Mouse (Mus musculus): Measurements from ENCODE around the gene Fam53b. TPM values are rescaled to one million over a fixed set of nuclear protein-coding genes. Genes with fewer than 3 reads are reported as not detected.

Gene Fam53b
- total and polyA plus RNA-seq, 3 experiments, result 15.6 to 30.9 (median 22.1) TPM

GRCm38 (mm10) chr7:132729093-132729831 is 84.4 kb downstream of the Fam53b start (continued):
- TF ChIP-seq SIN3A (IDR thresholded peaks at IDR 0.05; ENCODE audit: low read length), result peak; percentile 74
- TF ChIP-seq MAX (IDR thresholded peaks at IDR 0.05; ENCODE audit: low read length), result peak; percentile 66; the same call in 1 of the 2 replicates
- no peak for TF ChIP-seq MAFK (IDR thresholded peaks at IDR 0.05; ENCODE audit: insufficient replicate concordance, low read length)
- TF ChIP-seq RAD21 (IDR thresholded peaks at IDR 0.05; ENCODE audit: low read depth, low read length), result no peak; the same call in 1 of the 2 replicates
- TF ChIP-seq PAX5 (IDR thresholded peaks at IDR 0.05; ENCODE audit: low read length), result no peak
- TF ChIP-seq NRF1 (IDR thresholded peaks at IDR 0.05; ENCODE audit: low read depth, low read length), result peak; percentile 66
- TF ChIP-seq MEF2A (IDR thresholded peaks at IDR 0.05; ENCODE audit: borderline replicate concordance, low read depth, low read length), result peak; percentile 50; the same call in 1 of the 2 replicates
- TF ChIP-seq ZMIZ1 (IDR thresholded peaks at IDR 0.05; ENCODE audit: low read depth, low read length), result no peak
- peak; percentile 51; the same call in 1 of the 2 replicates for TF ChIP-seq POLR2A (IDR thresholded peaks at IDR 0.05; ENCODE audit: low read depth, low read length)
- no peak for TF ChIP-seq SMC3 (IDR thresholded peaks at IDR 0.05; ENCODE audit: low read depth, low read length)
- TF ChIP-seq GABPA (IDR thresholded peaks at IDR 0.05; ENCODE audit: insufficient replicate concordance, low read depth, low read length), result no peak
- TF ChIP-seq MAZ (IDR thresholded peaks at IDR 0.05; ENCODE audit: low read depth, low read length), result 0 out of 2 replicates have a peak, but pooled peaks have one; percentile 67
- no peak for TF ChIP-seq POLR2AphosphoS2 (IDR thresholded peaks at IDR 0.05; ENCODE audit: low read depth, low read length)
- peak; percentile 55 for TF ChIP-seq EP300 (IDR thresholded peaks at IDR 0.05; ENCODE audit: low read length)
- TF ChIP-seq MYC (IDR thresholded peaks at IDR 0.05; ENCODE audit: low read depth, low read length), result peak; percentile 83
- no peak for TF ChIP-seq NELFE (IDR thresholded peaks at IDR 0.05; ENCODE audit: low read depth, low read length)
- TF ChIP-seq RCOR1 (conservative IDR thresholded peaks at IDR 0.05; ENCODE audit: low read depth, low read length), result no peak
- TF ChIP-seq ETS1 (conservative IDR thresholded peaks at IDR 0.05; ENCODE audit: low read depth, low read length), result peak; percentile 57; the same call in 1 of the 2 replicates

GRCm38 (mm10) chr7:132726106-132726861 is 87.4 kb downstream of the Fam53b start:
- Histone ChIP-seq H3K9ac (ENCODE audit: insufficient read depth, low read depth) (no peak overlapping the region), H3K9me3 (replicated peaks; ENCODE audit: low read length) (no peaks in the 10 kb centered on the region), H3K27ac (ENCODE audit: insufficient read depth, low read depth) (no peak overlapping the region), H3K36me3 (replicated peaks in 1 of 2; ENCODE audit: control insufficient read depth in 1 of 2, insufficient read depth in 1 of 2, low read length in 1 of 2) (peaks cover 8 to 60% of the 10 kb centered on the region in 2 experiments), H3K4me1 (ENCODE audit: control insufficient read depth in 1 of 2, insufficient read depth in 2 of 2) (peaks cover 37 to 80% of the 10 kb centered on the region in 2 experiments), H3K4me2 (ENCODE audit: insufficient read depth, low read depth, poor library complexity, severe bottlenecking) (no peak overlapping the region), H3K79me2 (replicated peaks; ENCODE audit: control insufficient read depth, extremely low read depth, insufficient read depth, poor library complexity, severe bottlenecking) (no peaks in the 10 kb centered on the region), H3K27me3 (replicated peaks) (no peaks in the 10 kb centered on the region), H3K4me3 (replicated peaks in 1 of 3; ENCODE audit: low read depth in 2 of 3, low read length in 2 of 3, poor library complexity in 1 of 3) (no peak overlapping the region)
- dilution Hi-C loops (cut with MboI; ENCODE audit: extremely low pct_ligation_motif_present, extremely low pct_unique_long_range_greater_than_20kb, low sequenced_read_pairs) (no loop called here), in situ Hi-C loops (cut with MboI; ENCODE audit: low pct_ligation_motif_present, low pct_unique_long_range_greater_than_20kb, low sequenced_read_pairs) (no loop called here)
- no peak for TF ChIP-seq RAD21 (IDR thresholded peaks at IDR 0.05; ENCODE audit: low read depth, low read length)
- TF ChIP-seq TBP (conservative IDR thresholded peaks at IDR 0.05; ENCODE audit: low read depth, low read length), result no peak
- TF ChIP-seq HCFC1 (IDR thresholded peaks at IDR 0.05; ENCODE audit: low read depth, low read length), result no peak
- no peak for TF ChIP-seq POLR2A (IDR thresholded peaks at IDR 0.05; ENCODE audit: low read depth, low read length)
- TF ChIP-seq ELF1 (IDR thresholded peaks at IDR 0.05; ENCODE audit: low read depth, low read length), result no peak
- TF ChIP-seq ZKSCAN1 (IDR thresholded peaks at IDR 0.05; ENCODE audit: borderline replicate concordance, low read depth, low read length), result no peak
- TF ChIP-seq MYC (IDR thresholded peaks at IDR 0.05; ENCODE audit: low read depth, low read length), result no peak
- no peak for TF ChIP-seq JUND (conservative IDR thresholded peaks at IDR 0.05; ENCODE audit: low read depth, low read length)
- TF ChIP-seq JUN (IDR thresholded peaks at IDR 0.05; ENCODE audit: insufficient read depth, low read depth, low read length), result no peak
- TF ChIP-seq TCF12 (IDR thresholded peaks at IDR 0.05; ENCODE audit: low read depth, low read length), result no peak
- no peak for TF ChIP-seq ZNF384 (IDR thresholded peaks at IDR 0.05; ENCODE audit: low read depth, low read length)
- DNase-seq (ENCODE audit: extremely low read depth), result no peak

All from CH12.LX (cell line).